Mouse (Mus musculus) embryo, embryonic 11 days (tissue): ENCODE results near the gene Cfap54.
A peak's percentile ranks its signal among the peaks of the same experiment; 100 is the strongest.

Source experiments
- DNase-seq: peaks from one replicate; pipeline ENCODE4 v3.0.0-alpha.2; 2015

The Cfap54 gene

DNA sequence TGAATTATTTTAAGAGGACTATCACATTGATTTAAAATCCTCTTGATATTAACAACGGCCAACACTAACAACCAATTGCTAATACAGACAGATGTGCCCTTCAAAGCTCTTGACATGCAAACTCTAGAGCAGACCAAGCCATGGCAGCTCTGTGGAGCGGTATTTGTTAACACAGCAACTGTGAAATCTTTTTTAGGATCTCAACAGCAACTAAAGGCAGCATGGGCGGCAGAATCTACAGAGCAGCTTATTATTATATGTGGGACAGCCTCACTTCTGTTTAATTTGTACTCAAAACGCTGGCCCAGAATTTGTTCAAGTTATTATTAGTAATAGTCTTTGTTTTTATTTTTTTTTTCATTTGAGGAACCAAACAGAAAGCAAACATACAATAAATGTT, 28.1 kb downstream of the Cfap54 start:
- DNase-seq = no peak

DNA sequence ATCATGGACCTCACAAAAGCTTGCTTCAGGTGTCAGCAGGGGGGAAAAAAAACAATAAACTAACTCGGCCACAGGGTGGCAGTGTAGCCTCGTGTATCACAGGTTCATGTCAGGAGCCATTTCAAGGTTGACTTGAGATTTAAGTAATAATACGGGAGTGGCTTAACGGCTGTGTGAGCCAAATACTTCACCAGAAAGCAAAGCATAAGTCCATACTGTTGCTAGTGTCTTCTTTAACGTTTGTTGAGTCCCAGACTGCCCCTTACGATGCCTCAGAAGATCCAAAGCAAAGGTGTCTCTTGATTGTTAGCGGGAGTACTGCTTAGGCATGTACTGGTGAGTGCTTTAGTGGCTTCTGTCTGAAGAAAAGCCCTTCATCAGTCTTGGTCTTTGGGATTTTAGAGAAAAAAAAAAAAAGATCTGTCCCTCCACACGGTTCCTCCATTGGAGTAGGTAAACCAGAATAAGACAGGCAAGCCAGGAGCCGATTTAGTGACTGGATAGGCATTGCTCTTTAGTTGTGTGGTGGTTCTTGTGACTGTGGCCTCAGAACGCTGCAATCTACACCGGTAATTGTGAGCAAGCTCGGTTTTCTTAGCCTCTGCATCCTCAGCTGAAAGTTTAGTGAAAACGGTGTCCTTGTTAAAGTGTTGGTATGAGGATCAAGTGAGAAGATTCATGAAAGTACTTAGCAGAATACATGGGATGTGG, 30.2 kb downstream of the Cfap54 start:
- DNase-seq = peak; percentile 89

- no peak for DNase-seq
Observed at GRCm38 (mm10) chr10:93050571-93050970, 30.8 kb downstream of the Cfap54 start.

DNA sequence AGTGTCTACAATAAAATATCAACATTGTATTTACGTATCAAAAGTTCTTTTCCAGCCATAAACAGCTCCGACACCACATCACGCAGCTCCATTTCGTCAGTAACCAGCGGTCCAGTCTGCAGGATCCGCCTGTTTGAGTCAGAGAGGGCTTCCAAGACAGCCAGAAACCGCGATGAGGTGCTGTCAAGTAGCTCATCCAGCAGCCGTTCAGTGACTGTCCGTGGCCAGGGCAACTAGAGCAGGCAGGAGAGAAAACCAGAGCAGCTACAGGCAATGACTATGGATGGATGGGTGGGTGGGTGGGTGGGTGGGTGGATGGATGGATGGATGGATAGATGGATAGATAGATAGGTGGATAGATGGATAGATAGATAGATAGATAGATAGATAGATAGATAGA, 38.2 kb downstream of the Cfap54 start:
- DNase-seq = no peak

- DNase-seq = no peak
Observed at GRCm38 (mm10) chr10:93041850-93042249, 39.6 kb downstream of the Cfap54 start.

GRCm38 (mm10) chr10:93041392-93041791, 40.0 kb downstream of the Cfap54 start:
- no peak for DNase-seq

DNA sequence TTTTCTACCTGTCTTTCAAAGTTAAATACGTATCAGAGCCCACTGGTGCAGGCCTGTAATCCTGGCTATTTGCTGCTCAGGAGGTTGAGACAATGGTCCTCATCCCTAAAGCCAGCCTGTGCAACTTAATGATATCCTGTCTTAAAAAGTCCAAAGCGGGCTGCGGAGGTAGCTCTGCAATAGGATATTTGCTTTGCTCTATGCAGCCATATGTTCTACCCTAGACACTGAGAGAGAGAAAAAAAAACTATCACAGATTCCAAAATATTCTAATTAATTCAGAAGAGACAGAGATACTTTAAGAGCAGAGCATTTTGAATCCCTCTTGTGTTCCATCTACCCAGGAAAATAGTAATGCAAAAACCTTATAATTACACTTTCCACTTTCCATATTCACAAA, 44.9 kb downstream of the Cfap54 start:
- DNase-seq = no peak

- DNase-seq = peak; percentile 21
Observed at GRCm38 (mm10) chr10:93035489-93035888, 45.9 kb downstream of the Cfap54 start.

DNA sequence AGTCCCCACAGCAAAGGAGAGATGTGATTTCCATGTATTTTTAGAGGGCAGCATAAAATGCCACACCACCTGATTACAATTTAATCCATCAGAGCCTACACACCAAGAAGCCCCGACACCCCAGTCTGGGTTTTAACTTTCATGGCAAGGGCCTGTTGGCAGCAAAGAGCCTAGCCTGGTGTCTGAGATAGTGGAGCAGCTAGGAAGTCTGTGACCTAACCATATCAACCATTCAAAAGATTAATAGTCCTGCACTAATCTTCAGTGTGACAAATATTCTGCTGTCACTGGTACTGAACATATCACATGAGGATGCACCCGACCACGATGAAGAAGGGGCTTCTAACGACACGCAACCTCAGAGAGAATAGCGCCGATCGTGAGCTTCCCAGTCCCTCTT, 58.1 kb downstream of the Cfap54 start:
- no peak for DNase-seq

- DNase-seq = peak; percentile 80
Observed at GRCm38 (mm10) chr10:93014059-93014795, 67.2 kb downstream of the Cfap54 start.

DNA sequence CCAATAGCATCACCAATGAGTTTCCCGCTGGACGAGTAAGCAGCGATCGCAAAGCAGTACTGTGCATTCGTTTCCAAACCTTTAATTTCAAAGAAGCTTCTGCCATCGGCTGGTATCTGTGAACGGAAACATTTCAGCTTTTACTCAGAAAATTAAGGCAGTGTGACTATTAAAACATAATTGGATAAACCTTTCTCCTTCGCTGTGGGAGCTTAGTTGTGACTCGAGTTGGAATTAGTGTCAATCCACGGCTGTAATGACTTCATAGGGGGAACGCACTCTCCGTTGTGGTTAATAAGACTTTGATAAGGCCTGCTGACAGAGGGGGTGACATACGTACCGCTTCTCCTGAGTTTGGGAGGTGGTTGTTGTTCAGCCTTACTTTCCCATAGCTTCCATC, 70.3 kb downstream of the Cfap54 start:
- DNase-seq = no peak

DNA sequence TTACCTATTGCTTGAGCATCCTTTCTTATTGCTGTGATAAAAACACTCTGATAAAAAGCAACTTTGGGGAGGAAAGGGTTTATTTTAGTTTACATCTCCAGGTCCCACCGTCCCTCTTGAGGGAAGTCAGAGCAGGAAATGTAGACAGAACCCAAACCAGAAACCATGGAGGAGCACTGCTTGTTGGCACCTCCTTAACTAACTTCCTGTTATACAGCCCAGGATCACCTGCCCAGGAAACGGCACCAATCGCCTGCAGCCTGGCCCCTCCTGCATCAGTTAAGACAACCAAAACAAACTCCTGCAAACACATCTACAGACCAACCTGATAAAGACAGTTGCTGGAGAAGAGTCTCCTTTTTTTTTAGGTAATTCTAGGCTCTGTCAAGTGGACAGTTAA, 74.4 kb downstream of the Cfap54 start:
- DNase-seq = no peak

GRCm38 (mm10) chr10:93006405-93006804, 75.0 kb downstream of the Cfap54 start:
- DNase-seq = no peak

DNA sequence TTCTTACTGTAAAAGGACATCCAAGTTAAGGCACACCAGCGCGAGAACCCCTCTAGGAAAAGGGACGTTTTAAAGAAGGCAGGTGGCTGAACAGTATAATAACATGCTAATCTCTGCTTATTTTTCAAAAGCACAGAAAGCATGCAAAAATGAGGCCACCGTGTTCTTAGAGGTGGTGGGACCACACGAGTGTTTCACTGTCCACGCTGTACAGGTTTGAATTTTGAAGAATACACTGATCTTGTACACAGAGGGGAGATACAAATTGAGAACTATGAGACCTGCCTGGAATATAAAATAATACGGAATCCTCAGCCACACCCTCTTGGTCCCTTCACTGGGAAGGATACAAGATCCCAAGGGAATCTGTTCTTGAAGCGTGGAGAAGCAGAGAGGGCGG, 82.9 kb downstream of the Cfap54 start:
- no peak for DNase-seq

DNA sequence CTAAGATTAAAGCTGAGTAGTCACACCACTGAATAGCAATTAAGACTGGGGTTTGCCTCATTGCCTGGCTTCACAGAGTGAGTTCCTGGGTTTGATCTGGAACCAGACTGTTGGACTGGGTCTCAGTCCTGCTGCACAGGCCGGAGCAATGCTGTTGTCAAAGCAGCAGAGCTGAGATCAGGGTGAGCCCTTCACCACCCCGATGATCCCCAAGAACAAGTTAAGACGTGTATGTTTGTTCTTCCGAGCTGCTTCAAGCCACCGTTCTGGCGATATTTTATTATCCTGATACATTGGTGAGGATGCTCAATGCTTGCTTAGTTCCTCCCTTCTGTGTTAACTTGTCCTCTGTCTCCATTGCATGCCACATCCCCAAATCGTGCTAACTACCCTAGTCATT, 86.2 kb downstream of the Cfap54 start:
- no peak for DNase-seq

- no peak for DNase-seq
Observed at GRCm38 (mm10) chr10:92994340-92994739, 87.1 kb downstream of the Cfap54 start.

DNA sequence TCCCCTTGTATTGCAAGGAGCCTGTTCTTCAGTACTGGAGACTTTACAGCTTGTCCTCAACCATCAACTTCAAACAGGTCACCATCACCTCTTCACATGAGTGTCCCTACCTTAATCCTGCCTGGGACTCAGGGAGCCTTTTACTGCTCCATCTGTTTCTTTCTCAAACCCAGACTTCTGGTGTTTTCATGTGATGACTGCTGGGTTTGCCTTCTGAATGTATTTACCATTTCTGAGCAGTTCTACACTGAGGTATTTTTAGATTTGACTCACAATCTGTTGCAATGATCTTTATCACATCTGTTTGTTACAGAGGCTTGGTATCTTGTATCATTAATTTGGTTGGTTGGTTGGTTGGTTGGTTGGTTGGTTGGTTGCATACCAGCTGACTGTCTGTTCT, 88.9 kb downstream of the Cfap54 start:
- no peak for DNase-seq

GRCm38 (mm10) chr10:92990576-92990975, 90.8 kb downstream of the Cfap54 start:
- no peak for DNase-seq

- DNase-seq = no peak
Observed at GRCm38 (mm10) chr10:92965134-92965533, 116.3 kb downstream of the Cfap54 start.

GRCm38 (mm10) chr10:92950044-92950443, 131.4 kb downstream of the Cfap54 start:
- no peak for DNase-seq

- peak; percentile 25 for DNase-seq
Observed at GRCm38 (mm10) chr10:92942848-92943645, 138.4 kb downstream of the Cfap54 start.

GRCm38 (mm10) chr10:92941616-92942015, 139.8 kb downstream of the Cfap54 start:
- DNase-seq = no peak

- DNase-seq = no peak
Observed at GRCm38 (mm10) chr10:92937741-92938285, 143.6 kb downstream of the Cfap54 start.
